Mouse (Mus musculus) midbrain, embryonic 11.5 days (tissue): ENCODE results near the gene Zfp777. TPM values are rescaled to one million over a fixed set of nuclear protein-coding genes. Genes with fewer than 3 reads are reported as not detected.

Experiments
- microRNA-seq: library from miRNA; unstranded; fragments of <30 nt; microRNA quantifications from one replicate; pipeline ENCODE4, GENCODE M21; 2017
- polyA plus RNA-seq: library from polyadenylated mRNA; unstranded; fragments of >200 nt; fragmentation: Nextera tagmentation; extraction: Ambion mirVana; gene quantifications from 2 replicates; pipeline ENCODE4 v1.2.1, GENCODE M21; 2014

The Zfp777 gene
- polyA plus RNA-seq, 1 experiment from 2014 or later: 9.5 TPM

Small RNAs within 50 kb of the gene (microRNA-seq; reads per million reads assigned to microRNA genes)
- not detected for gene Gm24563

Other genes with a start within 250 kb of the Zfp777 start
- gene Pdia4, start 235.5 kb downstream of the Zfp777 start, polyA plus RNA-seq: 258 and 263 TPM in 2 replicates
- 7.0 and 8.1 TPM in 2 replicates for gene Zfp786, start 218.0 kb downstream of the Zfp777 start, polyA plus RNA-seq
- gene Zfp398, start 213.2 kb downstream of the Zfp777 start, polyA plus RNA-seq: 7.6 and 8.3 TPM in 2 replicates
- gene Zfp282, start 171.7 kb downstream of the Zfp777 start, polyA plus RNA-seq: 12.6 and 13.6 TPM in 2 replicates
- gene Zfp212, start 128.4 kb downstream of the Zfp777 start, polyA plus RNA-seq: 12.0 and 13.1 TPM in 2 replicates
- gene Zfp956, start 95.5 kb downstream of the Zfp777 start, polyA plus RNA-seq: 6.6 and 6.9 TPM in 2 replicates
- gene Zfp746, start 37.7 kb upstream of the Zfp777 start, polyA plus RNA-seq: 20.0 and 21.1 TPM in 2 replicates